Mouse (Mus musculus) kidney, adult 2 months (tissue): ENCODE data around the gene Gm45521. TPM values are rescaled to one million over a fixed set of nuclear protein-coding genes. Genes with fewer than 3 reads are reported as not detected.
A peak's percentile ranks its signal among the peaks of the same experiment; 100 is the strongest.

Experiments
- DNase-seq: peaks from one replicate; pipeline ENCODE4 v3.0.0; 2021
- H3K27ac ChIP-seq: fragments of 200-500 bp; 2 replicates; pipeline ENCODE4 v1.5.1; 2012; ENCODE audit warnings: low read depth, low read length, control low read depth, inconsistent platforms; ENCODE audit not compliant: insufficient read depth
- H3K27me3 ChIP-seq: fragments of 200-500 bp; replicated peaks from 2 replicates; pipeline ENCODE4 v1.6.1; 2012; ENCODE audit warnings: mild to moderate bottlenecking, moderate library complexity, low read length, inconsistent platforms; ENCODE audit not compliant: control insufficient read depth, insufficient read depth
- H3K36me3 ChIP-seq: fragments of 200-500 bp; 2 replicates; pipeline ENCODE4 v1.6.1; 2012; ENCODE audit warnings: mild to moderate bottlenecking, moderate library complexity, low read length, inconsistent platforms; ENCODE audit not compliant: control insufficient read depth, insufficient read depth
- H3K4me1 ChIP-seq: fragments of 200-500 bp; 2 replicates; pipeline ENCODE4 v1.6.1; 2011; ENCODE audit warnings: low read length; ENCODE audit not compliant: control insufficient read depth, insufficient read depth
- H3K4me3 ChIP-seq: fragments of 200-500 bp; 2 replicates; pipeline ENCODE4 v1.5.1; 2011; ENCODE audit warnings: mild to moderate bottlenecking, low read depth, low read length, control low read depth; ENCODE audit not compliant: insufficient read depth
- CTCF ChIP-seq: fragments of 200-500 bp; conservative IDR thresholded peaks from 2 replicates; pipeline ENCODE4 v1.5.1; 2011; ENCODE audit warnings: low read depth, mild to moderate bottlenecking, control low read depth, low read length, moderate library complexity, mixed read lengths; ENCODE audit not compliant: insufficient read depth, insufficient read length
- POLR2A ChIP-seq: fragments of 200-500 bp; IDR thresholded peaks from one replicate; pipeline ENCODE4 v1.6.1; 2011; ENCODE audit warnings: low read depth, low read length, control low read depth
- WGBS: fragments of 180-500 bp; shearing (Covaris S2); methylation state at CpG from one replicate; pipeline ENCODE4 v1.1.7; 2018; 5-methylcytosine and 5-hydroxymethylcytosine counted together
- polyA plus RNA-seq: library from polyadenylated mRNA; depleted of rRNA; stranded (reverse); fragments of >200 nt; gene quantifications from 2 replicates; pipeline ENCODE4 v1.2.3, GENCODE M21; 2012

Gene Gm45521
- polyA plus RNA-seq, 1 experiment, result not detected

DNA sequence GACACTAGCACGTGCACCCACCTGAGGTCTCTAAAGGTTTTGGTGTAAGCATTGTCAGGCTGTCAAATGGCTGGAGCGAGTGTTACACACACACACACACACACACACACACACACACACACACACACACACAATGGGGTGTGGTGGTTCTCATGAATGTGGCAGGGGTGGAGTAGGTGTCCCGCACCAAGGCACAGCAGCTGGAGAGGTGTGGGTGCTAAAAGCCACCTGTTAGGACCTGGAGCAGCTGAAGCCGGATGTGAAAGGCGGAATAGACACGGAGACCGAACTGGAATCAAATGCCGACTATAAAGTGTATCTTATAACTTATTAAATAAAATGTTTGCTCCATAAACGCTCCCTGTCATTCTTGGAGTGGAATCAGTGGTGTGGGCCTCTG lies 5.9 kb upstream of the Gm45521 start:
- no peak for DNase-seq
- TF ChIP-seq POLR2A, result no peak
- no peak for TF ChIP-seq CTCF
- WGBS, result 85% methylated on average over 9 of the region's 9 CpGs
- Histone ChIP-seq H3K4me3 (no peak overlapping the region), H3K27ac (no peak overlapping the region; the same call in 1 of the 2 replicates), H3K36me3 (no peaks in the 10 kb centered on the region; the same call in none of the 2 replicates), H3K4me1 (no peaks in the 10 kb centered on the region), H3K27me3 (no peaks in the 10 kb centered on the region)

DNA sequence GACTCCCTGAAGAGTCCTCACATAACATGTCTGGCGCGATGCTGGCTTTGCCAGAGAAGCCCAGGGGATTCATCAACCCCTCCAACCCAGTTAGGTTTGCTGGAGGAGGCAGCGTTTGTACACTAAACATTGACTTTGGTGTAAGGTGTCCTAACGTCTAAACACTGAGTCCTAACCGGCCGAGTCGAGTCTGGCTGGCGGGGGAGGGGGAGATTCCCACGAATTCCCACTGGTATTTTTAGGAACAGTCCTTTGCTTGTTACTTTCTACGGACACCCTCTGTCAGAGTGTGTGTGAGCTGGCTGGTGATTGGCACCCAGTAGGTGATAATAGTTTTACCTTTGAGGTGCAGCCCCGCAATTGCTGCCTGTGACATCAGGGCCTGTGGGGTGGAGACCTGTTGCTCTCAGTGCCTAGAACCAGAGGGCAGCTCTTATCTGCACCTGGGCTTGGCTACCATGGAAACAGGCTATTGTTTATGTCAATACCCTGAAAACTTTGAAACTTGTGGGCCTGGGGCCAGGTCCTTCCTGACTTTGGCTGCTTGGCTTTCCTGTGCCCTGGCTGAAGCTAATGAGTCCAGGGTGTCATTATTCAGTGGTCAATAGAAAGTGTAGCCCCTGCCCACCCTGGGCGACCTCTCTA lies 4.4 kb upstream of the Gm45521 start:
- TF ChIP-seq CTCF, result no peak
- Histone ChIP-seq H3K36me3 (no peaks in the 10 kb centered on the region; the same call in none of the 2 replicates), H3K4me1 (no peaks in the 10 kb centered on the region), H3K27me3 (no peaks in the 10 kb centered on the region), H3K27ac (peak overlapping the region; percentile 25), H3K4me3 (no peak overlapping the region)
- WGBS, result 29% methylated on average over 12 of the region's 12 CpGs
- DNase-seq, result peak; percentile 59

DNA sequence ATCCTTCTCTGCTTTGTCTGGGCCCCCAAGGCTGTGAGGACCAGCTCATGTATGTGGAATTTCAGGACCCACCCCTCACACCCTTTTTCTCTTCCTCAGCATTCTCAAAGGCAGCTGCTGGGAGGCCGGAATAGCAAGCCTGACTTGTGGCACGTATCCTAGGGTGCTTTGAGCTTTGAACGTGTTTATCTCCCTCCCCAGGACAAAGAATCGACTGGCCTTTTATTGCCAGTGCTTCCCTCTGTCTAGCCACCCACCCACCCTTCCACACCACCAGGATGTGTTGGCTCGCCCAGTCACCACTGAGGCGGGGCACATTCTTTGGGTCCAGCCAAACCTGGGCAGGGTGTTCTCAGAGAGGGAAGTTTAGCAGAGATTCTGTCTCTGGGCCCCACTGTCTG lies 3.0 kb upstream of the Gm45521 start:
- no peaks in the 10 kb centered on the region for H3K4me1 ChIP-seq
- 55% methylated on average over 6 of the region's 6 CpGs for WGBS
- TF ChIP-seq CTCF (no peak), POLR2A (no peak)
- no peak overlapping the region for H3K27ac ChIP-seq
- no peaks in the 10 kb centered on the region for H3K27me3 ChIP-seq
- DNase-seq, result no peak
- H3K36me3 ChIP-seq, result no peaks in the 10 kb centered on the region; the same call in none of the 2 replicates
- no peak overlapping the region for H3K4me3 ChIP-seq

DNA sequence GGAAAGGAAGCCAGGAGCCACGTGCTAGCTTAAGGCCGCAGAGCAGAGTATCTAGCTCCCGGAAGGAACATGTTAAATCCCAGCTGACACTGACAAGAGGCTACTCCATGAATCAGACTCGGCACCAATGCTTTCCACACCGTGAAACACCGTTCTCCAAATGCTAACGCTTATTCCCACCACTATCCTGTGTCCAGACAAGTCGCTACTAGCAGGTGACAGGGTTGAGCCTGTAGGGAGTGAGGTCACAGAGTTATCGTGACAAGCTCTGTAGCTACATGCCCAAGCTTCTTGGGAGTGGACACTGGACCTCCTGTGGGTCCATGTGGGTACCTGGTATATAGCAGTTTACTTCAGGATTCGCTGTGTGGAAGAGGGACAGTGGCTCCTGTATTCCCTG lies 661 bp upstream of the Gm45521 start:
- Histone ChIP-seq H3K4me1 (no peaks in the 10 kb centered on the region), H3K27me3 (no peaks in the 10 kb centered on the region), H3K27ac (no peak overlapping the region), H3K4me3 (no peak overlapping the region), H3K36me3 (no peaks in the 10 kb centered on the region)
- WGBS, result 72% methylated on average over 10 of the region's 10 CpGs
- TF ChIP-seq POLR2A (no peak), CTCF (no peak)
- no peak for DNase-seq

DNA sequence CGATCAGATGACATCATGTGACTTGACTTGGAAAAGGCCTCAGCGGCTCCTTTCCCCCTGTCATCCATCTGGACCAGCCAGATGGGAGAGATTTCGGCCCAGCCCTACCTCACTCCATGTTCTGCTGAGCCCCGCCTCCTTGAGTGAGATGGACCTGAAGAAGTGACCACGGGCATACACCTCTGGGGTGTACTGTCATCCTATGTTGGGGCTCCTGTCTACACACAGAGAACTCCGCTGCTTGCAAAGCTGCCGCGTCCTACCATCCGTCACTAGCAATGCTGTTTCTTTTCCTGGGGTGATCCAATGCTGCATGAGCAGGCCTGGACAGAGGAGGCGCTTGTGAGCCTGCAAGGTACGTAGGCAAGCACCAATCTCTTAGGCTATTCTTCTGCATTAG lies 3.5 kb downstream of the Gm45521 start:
- H3K4me1 ChIP-seq, result no peaks in the 10 kb centered on the region
- no peaks in the 10 kb centered on the region for H3K36me3 ChIP-seq
- DNase-seq, result no peak
- TF ChIP-seq CTCF, result peak; percentile 46; the same call in 1 of the 2 replicates
- TF ChIP-seq POLR2A, result no peak
- no peaks in the 10 kb centered on the region for H3K27me3 ChIP-seq
- H3K4me3 ChIP-seq, result no peak overlapping the region
- no peak overlapping the region for H3K27ac ChIP-seq
- WGBS, result 68% methylated on average over 11 of the region's 11 CpGs

DNA sequence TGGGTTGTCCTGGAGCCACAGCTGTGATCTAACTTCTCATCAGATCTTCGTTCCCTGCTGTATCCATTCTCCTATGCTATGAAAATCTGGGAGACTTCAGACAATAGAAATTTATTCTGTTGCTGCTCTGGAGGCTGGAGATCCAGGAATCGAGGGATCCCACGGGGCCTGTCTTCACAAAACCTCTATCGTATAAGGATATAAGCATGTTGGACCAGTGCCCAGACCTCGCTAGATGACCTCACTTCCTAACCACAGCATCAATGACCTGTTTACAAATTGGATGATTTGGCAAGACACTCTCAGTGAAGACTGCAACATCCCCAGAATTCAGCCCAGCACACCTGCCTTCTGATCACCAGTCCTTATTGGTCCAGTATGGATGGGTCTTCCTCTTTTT lies 4.6 kb downstream of the Gm45521 start:
- Histone ChIP-seq H3K4me3 (no peak overlapping the region), H3K4me1 (no peaks in the 10 kb centered on the region), H3K36me3 (no peaks in the 10 kb centered on the region), H3K27ac (no peak overlapping the region), H3K27me3 (no peaks in the 10 kb centered on the region)
- no peak for DNase-seq
- 60% methylated on average over 5 of the region's 5 CpGs for WGBS
- TF ChIP-seq POLR2A, result no peak
- TF ChIP-seq CTCF, result no peak

DNA sequence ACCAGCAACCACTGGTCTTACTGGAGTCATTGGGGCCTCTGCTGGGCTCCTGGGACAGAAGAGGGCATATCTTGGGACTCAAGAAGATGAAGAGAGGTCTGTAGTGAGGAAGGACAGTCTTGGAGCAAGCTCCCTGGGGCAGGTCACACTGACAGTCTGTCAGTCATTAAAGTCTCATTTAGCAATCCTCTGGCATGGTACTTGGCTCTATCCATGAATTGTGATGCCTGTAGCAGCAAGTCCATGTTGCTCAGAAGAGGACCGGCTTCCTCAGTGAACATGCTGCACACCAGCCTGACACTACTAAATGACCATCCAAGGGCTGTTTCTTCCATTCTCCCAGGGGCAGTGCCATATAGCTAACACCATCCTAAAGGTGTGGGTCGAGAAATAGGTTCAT lies 5.5 kb downstream of the Gm45521 start:
- H3K4me3 ChIP-seq, result no peak overlapping the region
- TF ChIP-seq POLR2A, result no peak
- TF ChIP-seq CTCF, result no peak
- WGBS, result 90% methylated on average over 2 of the region's 2 CpGs
- no peaks in the 10 kb centered on the region for H3K27me3 ChIP-seq
- H3K36me3 ChIP-seq, result no peaks in the 10 kb centered on the region
- no peaks in the 10 kb centered on the region for H3K4me1 ChIP-seq
- no peak overlapping the region for H3K27ac ChIP-seq
- DNase-seq, result no peak
